Mouse (Mus musculus) stomach, embryonic 14.5 days (tissue): ENCODE data around the gene Mcm6. TPM values are rescaled to one million over a fixed set of nuclear protein-coding genes. Genes with fewer than 3 reads are reported as not detected.
"Not testable (repeated sequence)": the region's sequence is repeated elsewhere in the genome, so short reads cannot be mapped to it uniquely, and the experiment has no call there.

Experiments
- ATAC-seq: fragments of 200-750 bp; cut with Nextera tagmentation; 2 replicates; pipeline ENCODE4 v1.8.0; 2017; ENCODE audit warnings: low read depth, moderate TSS enrichment; ENCODE audit not compliant: insufficient number of reproducible peaks, insufficient read depth, low FRiP score
- H3K27ac ChIP-seq: fragments of 300-500 bp; sonication (generic); 2 replicates; pipeline ENCODE4 v1.5.1; 2014; ENCODE audit warnings: mild to moderate bottlenecking, low read length, moderate library complexity, mixed read lengths
- H3K27me3 ChIP-seq: fragments of 300-500 bp; sonication (generic); 2 replicates; pipeline ENCODE4 v1.6.1; 2014; ENCODE audit warnings: low read length, control low read depth, mixed read lengths; ENCODE audit not compliant: control insufficient read depth, insufficient read depth
- H3K36me3 ChIP-seq: fragments of 300-500 bp; sonication (generic); 2 replicates; pipeline ENCODE4 v1.6.1; 2014; ENCODE audit warnings: mild to moderate bottlenecking, control low read depth, low read length, moderate library complexity, mixed read lengths; ENCODE audit not compliant: control insufficient read depth, insufficient read depth
- H3K4me1 ChIP-seq: fragments of 300-500 bp; sonication (generic); 2 replicates; pipeline ENCODE4 v1.6.1; 2014; ENCODE audit warnings: low read length, control low read depth, mixed read lengths; ENCODE audit not compliant: control insufficient read depth, insufficient read depth
- H3K4me2 ChIP-seq: fragments of 300-500 bp; sonication (generic); replicated peaks from 2 replicates; pipeline ENCODE4 v1.6.1; 2014; ENCODE audit warnings: low read depth, low read length, control low read depth
- H3K4me3 ChIP-seq: fragments of 300-500 bp; sonication (generic); 2 replicates; pipeline ENCODE4 v1.5.1; 2014; ENCODE audit warnings: low read depth, low read length, control low read depth
- H3K9ac ChIP-seq: fragments of 300-500 bp; sonication (generic); replicated peaks from 2 replicates; pipeline ENCODE4 v1.6.1; 2014; ENCODE audit warnings: low read depth, mild to moderate bottlenecking, control low read depth, low read length, moderate library complexity, mixed read lengths
- H3K9me3 ChIP-seq: fragments of 300-500 bp; sonication (generic); 2 replicates; pipeline ENCODE4 v1.6.1; 2016; ENCODE audit warnings: low read depth, low read length, control low read depth; ENCODE audit not compliant: control insufficient read depth
- WGBS: fragments of 180-500 bp; shearing (Covaris S2); extraction: QIAGEN DNeasy Blood & Tissue Kit; methylation state at CpG from one replicate; pipeline ENCODE4 v1.1.7; 2014; 5-methylcytosine and 5-hydroxymethylcytosine counted together
- polyA plus RNA-seq: library from polyadenylated mRNA; unstranded; fragments of >200 nt; fragmentation: Nextera tagmentation; extraction: Ambion mirVana; gene quantifications from 2 replicates; pipeline ENCODE4 v1.2.1, GENCODE M21; 2014

Gene Mcm6
- polyA plus RNA-seq, 1 experiment from 2014 or later, result 252 TPM

- H3K4me3 ChIP-seq, result no peak overlapping the region
- 86% methylated on average over 8 of the region's 8 CpGs for WGBS
Measured at GRCm38 (mm10) chr1:128323026-128323643, 36.3 kb downstream of the Mcm6 start.

GRCm38 (mm10) chr1:128319266-128319665 lies 40.2 kb downstream of the Mcm6 start:
- not testable (repeated sequence) for ATAC-seq, H3K4me2 ChIP-seq, H3K36me3 ChIP-seq, H3K4me3 ChIP-seq, H3K27me3 ChIP-seq, H3K27ac ChIP-seq, H3K4me1 ChIP-seq, H3K9ac ChIP-seq, H3K9me3 ChIP-seq
- 88% methylated on average over 6 of the region's 6 CpGs for whole genome bisulfite sequencing

More at GRCm38 (mm10) chr1:128323026-128323643, 36.3 kb downstream of the Mcm6 start:
- Histone ChIP-seq H3K9me3 (no peaks in the 10 kb centered on the region), H3K4me1 (no peaks in the 10 kb centered on the region), H3K36me3 (no peaks in the 10 kb centered on the region; the same call in 1 of the 2 replicates), H3K4me2 (no peak overlapping the region), H3K27me3 (no peaks in the 10 kb centered on the region), H3K27ac (no peak overlapping the region), H3K9ac (no peak overlapping the region)
- ATAC-seq, result no peak

GRCm38 (mm10) chr1:128314665-128315064 lies 44.8 kb downstream of the Mcm6 start:
- Histone ChIP-seq H3K4me3 (no peak overlapping the region), H3K4me1 (no peaks in the 10 kb centered on the region), H3K27ac (no peak overlapping the region), H3K9me3 (no peaks in the 10 kb centered on the region), H3K9ac (no peak overlapping the region), H3K4me2 (no peak overlapping the region), H3K36me3 (no peaks in the 10 kb centered on the region), H3K27me3 (no peaks in the 10 kb centered on the region)
- WGBS, result 59% methylated on average over 4 of the region's 4 CpGs
- no peak for ATAC-seq

GRCm38 (mm10) chr1:128309043-128309442 lies 50.4 kb downstream of the Mcm6 start:
- H3K36me3 ChIP-seq, result no peaks in the 10 kb centered on the region
- H3K9me3 ChIP-seq, result no peaks in the 10 kb centered on the region
- no peak overlapping the region for H3K27ac ChIP-seq

GRCm38 (mm10) chr1:128303900-128304299 lies 55.6 kb downstream of the Mcm6 start:
- no peak for ATAC-seq
- Histone ChIP-seq H3K4me2 (no peak overlapping the region), H3K9ac (no peak overlapping the region), H3K4me3 (no peak overlapping the region), H3K4me1 (no peaks in the 10 kb centered on the region), H3K9me3 (0 out of 2 replicates have a peak, but pooled peaks cover 3% of the 10 kb centered on the region), H3K27ac (no peak overlapping the region), H3K27me3 (no peaks in the 10 kb centered on the region), H3K36me3 (no peaks in the 10 kb centered on the region)
- WGBS, result 92% methylated on average over 16 of the region's 16 CpGs

More at GRCm38 (mm10) chr1:128309043-128309442, 50.4 kb downstream of the Mcm6 start:
- ATAC-seq, result no peak
- Histone ChIP-seq H3K9ac (no peak overlapping the region), H3K27me3 (no peaks in the 10 kb centered on the region), H3K4me3 (no peak overlapping the region), H3K4me2 (no peak overlapping the region), H3K4me1 (no peaks in the 10 kb centered on the region)
- 80% methylated on average over 3 of the region's 3 CpGs for whole genome bisulfite sequencing

- no peak for ATAC-seq
- Histone ChIP-seq H3K27ac (no peak overlapping the region), H3K4me2 (no peak overlapping the region), H3K36me3 (no peaks in the 10 kb centered on the region), H3K4me3 (no peak overlapping the region), H3K9ac (no peak overlapping the region), H3K9me3 (no peaks in the 10 kb centered on the region), H3K4me1 (no peaks in the 10 kb centered on the region), H3K27me3 (no peaks in the 10 kb centered on the region)
- 66% methylated on average over 5 of the region's 5 CpGs for WGBS
Measured at GRCm38 (mm10) chr1:128295717-128296528, 63.5 kb downstream of the Mcm6 start.

GRCm38 (mm10) chr1:128295296-128295695 lies 64.2 kb downstream of the Mcm6 start:
- Histone ChIP-seq H3K4me2 (no peak overlapping the region), H3K4me1 (no peaks in the 10 kb centered on the region), H3K27me3 (no peaks in the 10 kb centered on the region), H3K36me3 (no peaks in the 10 kb centered on the region), H3K9me3 (no peaks in the 10 kb centered on the region), H3K27ac (no peak overlapping the region), H3K9ac (no peak overlapping the region), H3K4me3 (no peak overlapping the region)
- ATAC-seq, result no peak
- WGBS, result 72% methylated on average over 8 of the region's 8 CpGs

- Histone ChIP-seq H3K4me1 (no peaks in the 10 kb centered on the region), H3K4me2 (no peak overlapping the region), H3K4me3 (no peak overlapping the region), H3K27ac (no peak overlapping the region), H3K27me3 (no peaks in the 10 kb centered on the region), H3K9me3 (no peaks in the 10 kb centered on the region), H3K9ac (no peak overlapping the region), H3K36me3 (no peaks in the 10 kb centered on the region)
- ATAC-seq, result no peak
- 82% methylated on average over 12 of the region's 12 CpGs for WGBS
Measured at GRCm38 (mm10) chr1:128293524-128293923, 65.9 kb downstream of the Mcm6 start.
